Mouse (Mus musculus): ENCODE results near the gene Bcor.

Bcor gene

DNA sequence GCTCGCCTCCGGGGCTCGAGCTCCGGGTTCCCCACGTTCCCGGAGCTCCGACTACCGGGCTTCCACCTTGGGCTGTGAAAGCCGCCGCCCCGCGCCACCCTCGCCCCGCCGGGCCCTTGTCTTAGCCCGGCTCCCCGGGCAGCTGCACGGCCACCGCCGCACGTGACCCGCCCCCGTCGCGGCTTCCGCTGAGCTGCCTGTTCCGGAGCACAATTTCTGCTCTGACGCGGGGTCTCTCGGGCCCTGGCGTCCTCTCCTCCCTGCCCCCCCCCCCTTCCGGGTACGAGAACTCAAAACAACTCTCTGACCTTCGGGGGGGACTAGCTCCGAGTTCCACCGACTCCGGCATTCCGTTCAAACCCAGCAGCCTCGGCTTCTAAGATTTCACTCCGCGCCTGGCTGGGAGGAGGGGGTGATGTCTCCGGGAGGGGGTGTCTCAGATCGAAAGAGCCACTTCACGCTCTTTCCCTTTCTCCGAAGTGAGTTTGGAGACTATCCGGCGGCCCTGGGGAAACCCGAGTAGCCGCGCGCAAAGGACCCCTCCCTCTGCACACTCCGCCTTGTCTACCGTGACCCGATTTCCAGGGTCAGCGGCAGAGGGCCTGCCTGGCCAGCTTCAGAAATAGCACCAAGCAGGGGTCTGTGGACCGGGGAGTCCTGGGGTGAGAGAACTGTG is at the start of gene Bcor:
TSS of gene Bcor (minus strand) at position 375 of the 676 bp plus-strand sequence.
- peak; percentile 80 to 82 for DNase-seq

DNA sequence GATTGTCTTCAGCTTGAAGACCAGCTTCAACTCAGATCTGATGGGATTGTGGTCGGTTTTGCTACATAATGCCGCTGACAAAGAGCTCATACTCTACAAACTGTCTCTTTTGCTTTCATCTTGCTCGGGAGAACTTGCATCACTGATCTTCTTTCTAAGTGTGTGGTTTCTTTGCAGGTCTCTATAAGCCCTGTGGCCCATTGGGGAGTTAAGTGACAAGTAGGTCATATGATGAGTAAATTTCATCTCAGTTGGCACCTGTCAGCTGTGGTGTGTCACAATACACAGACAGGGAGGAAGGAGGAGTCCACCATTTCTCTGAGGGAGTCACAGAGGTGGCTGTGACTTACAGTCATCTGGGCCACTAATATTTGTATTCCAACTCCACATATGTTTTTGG is 42.8 kb upstream of the Bcor start:
- DNase-seq, result no peak

DNA sequence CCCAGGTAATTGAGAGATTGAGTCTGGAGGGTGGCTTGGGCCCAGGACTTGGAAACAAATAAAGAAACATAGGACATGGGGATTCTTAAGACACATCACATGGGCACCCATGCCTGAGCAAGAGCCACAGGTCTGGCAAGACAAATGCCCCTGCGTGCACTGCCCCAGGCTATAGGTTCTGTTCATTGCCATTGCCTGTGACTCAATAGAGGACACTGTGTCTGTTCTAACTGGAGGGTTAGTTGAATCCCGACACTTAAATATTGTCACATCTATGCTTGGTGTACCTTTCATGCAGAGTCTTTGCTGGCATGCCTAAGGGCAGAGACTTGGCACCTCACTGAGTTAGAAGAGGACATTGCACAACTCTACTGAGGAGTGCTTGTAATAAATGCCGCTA is 41.0 kb upstream of the Bcor start:
- no peak for DNase-seq

DNA sequence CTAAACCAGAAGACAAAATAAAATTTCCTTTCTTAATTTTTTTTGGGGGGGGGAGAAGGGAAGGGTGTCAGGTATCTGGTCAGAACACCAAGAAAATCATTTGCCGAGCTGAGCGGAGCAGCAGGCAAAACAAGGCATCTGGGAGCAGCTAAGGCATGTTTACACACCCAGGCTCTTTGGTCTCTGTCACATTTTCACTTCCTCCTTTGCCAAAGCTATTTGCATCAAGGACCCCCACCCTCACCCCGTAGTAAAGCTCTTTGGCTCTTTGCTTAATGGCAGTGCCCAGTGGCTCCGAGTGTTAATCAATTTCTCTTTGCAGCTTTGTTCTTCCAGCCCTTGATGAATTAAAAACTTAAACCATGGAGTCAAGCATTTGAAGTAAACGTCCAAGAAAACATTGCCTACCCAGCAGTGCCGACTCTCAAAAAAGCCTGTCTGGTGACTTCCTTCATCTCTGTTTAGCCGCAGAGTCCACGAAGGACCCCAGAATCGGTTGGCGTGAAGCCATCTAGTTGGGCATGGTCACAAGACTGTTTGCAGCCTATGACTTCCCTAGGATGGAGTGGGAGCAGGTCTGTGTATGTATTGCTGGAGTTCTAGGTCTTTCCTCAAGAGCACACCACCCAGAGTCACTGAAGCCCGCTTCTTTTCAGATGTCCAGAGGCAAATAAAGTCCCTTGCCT is 35.2 kb upstream of the Bcor start:
- DNase-seq, result peak; percentile 56 to 61

DNA sequence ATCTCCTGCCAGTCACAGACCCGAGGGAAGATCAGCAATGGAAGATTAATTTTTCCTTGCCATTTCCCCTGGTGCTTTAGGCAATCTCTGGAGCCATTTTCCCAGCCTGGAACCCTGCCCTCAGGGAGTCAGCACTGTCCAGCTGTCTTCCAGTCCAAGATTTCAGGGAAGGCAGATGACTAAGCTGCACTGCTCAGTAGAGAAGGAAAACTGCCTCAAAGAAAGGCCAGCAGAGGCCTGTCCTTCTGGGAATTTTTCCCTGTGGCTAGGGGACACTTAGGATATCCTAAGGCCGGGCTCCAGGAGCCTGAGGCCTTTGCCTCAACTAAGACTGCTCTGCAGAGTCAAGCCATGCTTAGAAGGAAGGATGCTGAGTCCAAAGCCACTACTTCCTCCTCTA is 32.2 kb upstream of the Bcor start:
- no peak for DNase-seq

DNA sequence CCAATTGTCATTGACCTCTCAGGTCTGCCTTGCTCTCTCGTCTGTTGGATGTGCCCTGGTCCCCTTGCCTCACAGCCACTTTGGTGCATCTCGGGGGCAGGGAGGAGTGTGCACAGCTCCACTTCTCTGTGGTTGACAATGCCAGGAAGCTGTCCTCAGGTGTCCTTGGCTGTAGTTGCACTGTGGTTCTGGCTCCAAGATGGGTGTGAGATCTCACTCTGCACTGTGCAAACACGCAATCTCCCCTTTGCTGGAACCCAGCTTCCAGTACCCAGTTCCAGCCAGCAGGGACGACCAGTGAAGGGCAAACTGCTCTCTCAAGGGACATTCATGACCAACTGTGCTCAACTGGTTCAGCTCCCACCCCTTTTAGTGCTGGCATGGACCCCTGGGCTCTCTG is 29.4 kb upstream of the Bcor start:
- no peak for DNase-seq

DNA sequence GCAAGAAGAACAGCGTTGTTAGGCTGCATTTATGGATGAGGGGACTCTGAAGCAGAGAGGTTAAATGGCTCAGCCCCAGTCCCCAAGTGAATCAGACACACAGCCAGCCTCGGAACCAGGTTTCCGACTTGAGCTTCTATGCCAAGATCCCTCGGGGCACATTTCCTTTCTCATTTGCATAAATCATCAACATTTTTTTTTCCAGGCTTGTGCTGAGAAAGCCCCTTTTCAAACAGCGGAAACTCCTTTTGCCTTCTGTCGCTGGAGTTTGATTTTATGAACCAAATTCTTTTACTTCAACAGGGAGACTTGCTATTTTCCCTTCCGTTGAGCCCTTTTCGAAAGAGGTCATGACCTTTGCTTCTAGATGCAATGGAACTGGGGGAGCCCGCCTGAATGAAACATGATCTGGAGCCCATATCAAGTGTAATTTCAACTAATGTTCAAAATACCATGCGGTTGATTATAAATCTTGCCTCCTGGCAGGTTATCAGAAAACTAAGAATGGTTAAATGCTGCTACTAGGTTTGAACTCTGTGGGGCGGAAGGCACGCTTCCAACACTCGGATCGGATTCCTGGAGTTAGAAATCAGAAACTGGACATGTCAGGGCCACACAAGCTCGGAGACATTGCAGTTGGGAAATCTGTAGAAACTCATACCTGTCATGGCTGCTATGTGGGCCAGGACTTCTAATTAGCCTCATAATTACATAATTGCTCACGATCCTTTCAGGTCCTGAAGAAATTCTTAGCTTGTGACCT is 15.2 kb upstream of the Bcor start:
- no peak for DNase-seq

DNA sequence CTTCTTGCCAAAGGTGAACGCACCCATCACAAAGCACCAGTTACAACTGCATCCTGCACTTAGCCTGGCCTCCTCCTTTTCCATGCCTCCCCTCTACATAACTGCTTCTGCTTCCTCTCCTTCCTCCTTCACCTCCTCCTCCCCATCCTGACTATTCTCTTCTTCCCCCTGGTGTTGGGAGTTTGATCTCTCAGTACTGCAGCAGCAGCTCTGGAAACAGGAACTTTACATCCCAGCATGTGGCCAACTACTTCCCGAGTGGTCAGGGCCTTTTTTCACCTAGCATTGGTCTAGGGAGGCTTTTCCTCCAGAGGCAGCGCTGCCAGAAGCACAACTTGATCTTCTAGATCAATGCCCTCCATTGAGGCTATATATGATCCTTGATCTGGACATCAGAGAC is 10.0 kb upstream of the Bcor start:
- DNase-seq, result no peak

DNA sequence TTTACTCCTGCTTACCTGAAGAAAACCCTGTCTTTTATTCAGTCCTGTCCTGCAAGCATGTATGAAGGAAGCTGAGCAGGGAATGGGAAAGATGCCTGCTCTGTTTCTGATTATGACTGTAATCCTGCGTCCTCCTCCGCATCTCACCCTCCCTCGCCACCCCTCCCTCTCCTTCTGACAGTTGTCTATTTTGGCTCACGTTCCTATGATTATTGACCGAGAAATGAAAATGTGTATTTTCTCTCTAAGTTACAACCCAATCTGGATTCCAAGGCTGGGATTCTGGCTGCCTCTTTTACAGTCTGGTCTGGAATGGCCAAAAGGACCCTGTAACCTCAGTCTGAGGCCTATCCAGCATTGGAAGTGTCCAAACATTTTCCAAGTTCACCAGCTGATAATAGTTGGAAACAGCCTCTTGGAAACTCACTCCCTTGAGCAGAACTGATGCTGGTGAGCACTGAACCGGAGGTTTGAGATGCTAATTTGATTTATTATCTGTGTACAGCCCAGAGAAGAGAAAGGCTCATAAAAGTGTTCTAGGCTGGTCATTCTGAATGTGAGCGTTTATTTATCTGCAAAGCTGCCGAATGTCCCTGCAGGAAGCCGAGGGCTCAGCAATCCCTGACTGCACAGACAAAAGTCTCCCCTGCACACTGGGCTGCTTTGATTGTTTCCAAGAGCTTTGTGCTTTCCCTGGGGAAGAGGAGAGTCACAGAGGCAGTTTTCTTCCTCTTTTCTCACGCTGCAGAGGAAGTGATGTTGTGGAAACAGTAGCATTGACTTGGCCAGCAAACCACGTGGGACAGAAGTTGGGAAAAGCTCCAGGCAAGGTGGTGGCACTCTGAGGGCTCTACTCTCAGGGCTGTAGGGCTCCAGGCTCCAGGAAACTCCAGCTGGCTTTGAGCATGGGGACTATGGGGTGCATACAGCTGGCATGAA is 4.7 kb upstream of the Bcor start:
- no peak for DNase-seq

DNA sequence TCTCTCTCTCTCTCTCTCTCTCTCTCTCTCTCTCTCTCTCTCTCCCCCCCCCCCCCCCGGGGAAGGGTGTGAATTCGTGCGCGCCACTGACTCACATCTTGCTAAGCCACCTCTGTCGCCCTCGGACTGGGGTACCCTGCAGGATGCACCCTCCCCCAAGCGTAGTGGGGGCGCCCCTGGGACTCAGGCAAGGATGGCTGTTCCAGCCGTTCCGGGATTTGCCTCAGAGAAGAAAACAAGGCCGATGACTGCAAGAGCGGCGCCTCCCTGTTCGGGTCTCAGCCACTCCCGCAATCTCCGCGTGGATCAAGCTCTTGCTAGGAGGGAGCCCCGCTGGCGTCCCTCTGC is 647 bp downstream of the Bcor start:
- DNase-seq, result peak; percentile 54 to 59

DNA sequence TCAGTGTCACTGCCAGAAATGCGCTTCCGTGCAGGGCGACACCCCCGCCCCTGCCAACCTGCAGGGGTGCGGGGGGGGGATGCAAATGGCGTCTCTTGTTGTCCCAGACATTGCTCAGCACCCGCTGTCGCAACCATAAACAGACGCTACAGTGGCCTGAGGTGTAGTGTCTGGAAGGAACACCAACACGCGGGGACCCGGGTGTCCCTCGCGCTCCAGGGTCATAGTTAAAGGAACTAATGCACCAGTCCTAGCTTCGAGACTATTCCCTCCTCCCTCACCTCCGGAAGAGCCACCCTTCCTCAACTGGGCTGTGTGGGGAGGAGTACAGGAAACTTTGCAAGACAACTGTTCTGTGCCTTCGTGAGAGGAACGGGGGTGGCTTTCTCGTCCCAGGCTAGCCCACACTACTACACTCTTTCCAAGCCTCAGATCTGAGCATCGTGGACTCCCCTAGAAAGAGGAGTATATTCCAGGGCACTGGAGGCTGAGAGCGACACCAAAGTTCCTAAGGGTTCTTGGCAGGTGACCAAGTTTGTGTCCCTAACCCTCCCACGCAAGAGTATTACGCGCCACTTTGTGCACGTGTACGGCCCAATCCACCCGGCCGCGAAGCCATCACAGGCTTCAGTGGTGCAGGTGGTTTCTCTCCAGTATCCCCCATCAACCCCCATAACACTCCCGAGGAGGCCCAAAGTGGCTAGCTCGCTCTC is 1.2 kb downstream of the Bcor start:
- DNase-seq, result peak; percentile 55 to 72

DNA sequence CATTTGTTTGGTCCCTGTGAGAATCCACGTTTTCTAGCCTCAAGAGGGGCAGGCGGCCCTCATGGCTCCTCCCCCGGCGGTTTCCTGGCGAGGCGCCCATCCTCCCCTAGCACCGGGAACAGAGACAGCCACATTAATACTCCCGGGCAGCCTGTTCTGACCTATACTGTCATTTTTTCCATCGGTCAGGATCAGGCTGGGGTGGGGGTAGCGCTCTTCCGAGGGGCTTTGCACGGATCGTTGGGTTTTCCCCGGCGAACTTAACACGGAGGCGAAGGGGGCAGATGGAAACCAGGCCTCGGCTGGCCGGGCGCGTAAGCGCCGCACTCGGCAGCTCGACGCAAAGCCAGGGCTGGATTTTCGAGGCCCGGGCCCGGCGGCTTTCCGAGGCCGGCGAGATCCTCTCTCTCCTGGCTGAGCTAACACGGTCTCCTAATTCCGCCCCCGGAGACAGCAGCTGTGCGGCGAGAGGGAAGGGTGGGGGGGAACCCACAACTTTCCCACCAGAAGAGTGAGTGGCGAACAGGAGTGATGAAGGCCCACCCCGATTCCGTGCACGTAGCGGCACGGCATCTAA is 1.8 kb downstream of the Bcor start:
- DNase-seq, result peak in 1 of 2 experiments; percentile 52

DNA sequence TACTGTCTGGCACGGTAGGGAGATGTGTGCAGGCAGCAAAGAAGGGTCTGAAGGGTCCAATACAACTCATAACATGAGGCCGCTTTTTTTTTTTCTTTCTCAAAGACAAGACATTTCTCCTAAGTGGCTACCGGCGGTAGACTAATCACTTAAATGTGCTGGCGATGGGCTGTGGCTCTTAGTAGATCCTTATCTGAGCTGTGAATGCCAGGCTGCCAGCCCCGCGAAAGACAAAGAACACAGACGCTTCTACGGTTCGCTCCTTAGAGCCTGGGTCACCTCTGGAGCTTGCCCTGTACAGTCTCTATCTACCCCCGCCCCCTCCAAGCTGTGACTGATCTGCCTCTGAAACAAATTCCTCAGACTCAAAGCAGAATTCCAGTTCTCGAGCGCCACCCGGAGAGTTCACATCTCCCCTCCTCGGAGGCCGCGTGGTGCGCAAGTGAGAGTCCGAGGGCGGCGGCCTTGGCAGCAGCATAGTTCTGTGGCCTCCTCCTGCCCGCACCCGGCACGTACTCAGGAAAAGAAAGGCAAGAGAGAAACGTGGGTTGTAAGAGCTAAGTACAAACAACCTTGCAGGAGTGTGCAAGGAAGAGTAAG is 2.7 kb downstream of the Bcor start:
- no peak for DNase-seq

DNA sequence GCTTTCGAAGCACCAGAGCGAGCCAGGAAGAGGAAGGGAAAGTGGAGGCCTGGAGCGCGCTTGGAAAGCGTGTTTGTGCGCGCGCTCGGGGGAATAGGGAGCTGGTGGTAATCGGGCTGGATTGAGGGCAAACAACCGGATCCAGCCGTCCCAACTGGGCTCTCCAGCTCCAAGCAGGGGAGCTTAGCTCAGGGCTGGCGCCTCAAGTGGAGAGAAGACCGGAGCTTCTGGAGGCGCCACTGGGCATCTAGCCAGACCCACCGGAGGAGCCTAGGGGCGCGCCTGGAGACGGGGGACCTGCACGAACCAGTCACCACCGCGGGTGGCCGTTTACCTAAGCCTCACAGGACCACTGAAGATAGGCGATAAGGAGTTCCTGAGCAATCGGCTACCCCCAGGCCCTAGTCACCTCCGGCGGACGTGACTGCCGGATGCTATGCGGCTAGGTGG is 4.3 kb downstream of the Bcor start:
- peak; percentile 33 to 38 for DNase-seq

DNA sequence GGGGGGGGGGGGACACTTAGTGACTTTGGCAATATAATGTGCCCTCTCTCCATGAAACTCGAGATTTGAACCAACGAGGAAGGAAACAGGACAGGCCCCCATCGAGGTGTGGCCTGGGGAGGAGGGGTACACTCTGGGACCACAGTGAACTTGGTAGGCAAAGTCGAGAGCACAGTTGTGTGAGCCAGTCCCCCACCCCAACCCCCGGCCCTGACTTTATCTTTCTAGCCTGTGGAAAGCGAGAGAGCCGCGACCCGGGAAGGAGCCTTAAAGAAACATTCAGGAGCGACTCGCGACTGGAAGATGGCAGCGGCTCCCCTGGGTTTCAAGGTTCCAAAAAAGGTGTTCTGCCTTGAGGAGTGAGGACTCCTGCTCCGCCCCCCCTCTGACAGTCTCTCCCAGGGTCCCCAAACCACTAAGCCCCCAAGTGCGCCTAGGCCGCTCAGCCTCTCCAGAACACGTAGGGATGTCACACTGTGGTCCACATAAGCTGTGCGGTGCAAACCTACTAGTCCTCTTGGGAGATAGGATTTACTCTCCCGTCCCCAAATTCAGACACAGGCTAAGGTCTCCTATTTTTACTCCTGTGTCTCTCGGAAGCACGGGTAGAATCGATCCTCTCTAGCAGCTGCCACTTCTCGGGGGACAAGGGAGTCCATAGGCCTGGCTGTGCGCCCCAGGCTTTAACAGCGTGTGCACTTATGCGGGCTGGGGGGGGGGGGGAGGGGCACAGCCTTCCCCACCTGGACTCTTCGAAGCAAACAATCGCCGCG is 4.9 kb downstream of the Bcor start:
- no peak for DNase-seq

DNA sequence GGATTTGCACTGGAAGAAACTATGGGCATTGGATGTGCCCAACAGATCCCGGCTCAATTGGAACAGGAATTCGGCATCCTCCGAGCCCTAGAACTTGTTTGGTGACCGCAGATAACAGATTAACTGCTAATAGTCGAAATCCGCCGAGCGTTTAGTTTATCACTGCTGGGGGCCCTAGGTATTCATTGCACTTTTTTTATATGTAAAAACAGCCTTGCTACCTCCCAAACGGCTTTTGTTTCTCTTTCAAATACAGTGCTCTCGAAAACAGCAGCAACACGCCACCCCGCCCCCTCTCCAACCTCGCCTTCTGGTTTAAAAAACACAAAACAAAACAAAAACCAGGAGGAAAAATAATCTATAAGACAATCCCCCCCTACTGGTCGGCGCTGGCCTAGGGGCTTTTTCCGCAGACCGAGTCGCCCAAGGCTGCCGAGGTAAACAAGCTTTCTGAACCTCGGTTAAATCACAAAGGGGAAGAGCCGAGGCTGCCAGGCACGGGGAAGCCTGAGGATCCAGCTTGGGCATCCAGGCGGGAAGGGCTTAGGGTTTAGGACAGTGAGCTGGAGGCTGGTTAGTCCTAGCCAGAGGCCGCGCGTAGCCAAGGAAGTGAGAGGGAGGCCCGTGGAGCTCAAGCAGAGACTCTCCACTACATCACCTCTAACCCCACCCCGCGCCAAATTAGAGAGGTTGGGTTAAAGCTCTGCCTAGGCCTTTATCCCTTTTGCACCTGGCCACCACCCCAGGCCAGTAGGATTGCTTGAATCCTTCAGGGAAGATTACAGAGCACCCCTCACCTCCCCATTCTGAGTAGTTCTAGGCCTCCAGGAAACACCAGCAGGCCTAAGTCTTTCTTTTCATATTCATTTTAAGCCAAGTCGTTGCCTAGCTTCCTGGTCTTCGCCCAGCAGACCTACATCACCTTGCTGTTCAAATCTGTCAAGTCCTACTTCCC is 6.7 kb downstream of the Bcor start:
- DNase-seq, result peak; percentile 70 to 74

DNA sequence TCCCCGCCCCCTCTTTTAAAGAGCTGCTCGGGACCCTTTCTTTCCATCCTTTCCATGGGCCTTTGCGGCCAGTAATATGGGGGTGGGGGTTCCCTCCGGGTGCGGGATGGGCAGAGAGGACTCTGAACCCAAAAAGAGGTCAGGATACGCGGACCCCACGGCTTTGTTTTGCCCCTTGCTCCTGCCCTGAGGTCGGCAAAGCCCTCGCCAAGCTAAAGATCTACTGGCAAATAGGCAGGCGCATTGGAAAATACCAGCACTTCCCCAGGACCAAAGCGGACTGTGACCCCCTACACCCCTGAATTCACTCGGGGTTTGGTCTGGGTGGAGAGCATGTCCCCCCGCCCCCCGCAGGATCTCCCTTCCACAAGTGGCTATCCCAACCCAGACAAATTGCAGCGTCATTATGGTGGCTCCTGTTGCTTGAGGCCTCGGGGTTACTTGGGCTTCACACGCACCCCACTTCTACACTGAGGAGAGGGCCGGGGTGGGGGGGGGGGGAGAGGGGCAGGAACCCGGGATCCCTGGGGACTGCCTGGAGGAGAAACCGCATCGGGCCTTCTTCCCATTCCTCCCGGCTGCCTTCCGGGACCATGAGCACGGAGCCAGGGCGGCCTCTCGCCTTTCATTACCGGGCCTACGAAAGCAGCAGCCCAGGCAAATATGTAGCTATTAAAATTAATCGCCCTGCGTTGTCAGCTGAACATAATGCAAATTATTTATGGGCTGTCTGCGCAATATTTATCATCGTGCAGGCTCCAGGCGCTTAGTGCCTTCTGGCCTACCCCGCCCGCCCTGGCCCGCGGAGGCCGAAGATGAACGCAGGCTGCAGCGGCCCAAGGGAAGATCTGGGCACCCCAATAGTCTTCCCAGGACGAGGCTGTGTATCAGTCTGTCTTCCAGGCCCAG is 7.9 kb downstream of the Bcor start:
- DNase-seq, result no peak

Measured in B cell, adult 2 months (primary cell).